Mouse (Mus musculus): ENCODE measurements around the gene Aqp2.

Gene Aqp2

DNA sequence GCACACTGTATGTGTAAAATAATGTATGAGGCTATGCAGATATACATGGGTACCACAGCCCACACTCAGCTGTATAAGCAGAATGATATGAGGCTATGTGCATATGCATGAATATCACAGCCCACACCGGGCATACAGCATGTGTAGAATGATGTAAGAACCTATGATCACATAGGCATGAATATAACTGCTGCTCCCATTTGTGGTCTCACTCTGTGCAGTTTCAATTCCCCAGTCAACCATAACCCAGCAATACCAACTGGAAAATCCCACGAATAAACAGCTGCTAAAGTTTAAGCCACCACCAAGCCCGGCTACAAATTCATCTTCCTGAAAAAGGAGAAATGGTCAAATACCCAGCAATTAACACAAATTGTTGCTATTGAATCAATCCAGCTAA, 39.7 kb downstream of the Aqp2 start:
- no peak for DNase-seq (ENCODE audit: low read depth, low spot score)

DNA sequence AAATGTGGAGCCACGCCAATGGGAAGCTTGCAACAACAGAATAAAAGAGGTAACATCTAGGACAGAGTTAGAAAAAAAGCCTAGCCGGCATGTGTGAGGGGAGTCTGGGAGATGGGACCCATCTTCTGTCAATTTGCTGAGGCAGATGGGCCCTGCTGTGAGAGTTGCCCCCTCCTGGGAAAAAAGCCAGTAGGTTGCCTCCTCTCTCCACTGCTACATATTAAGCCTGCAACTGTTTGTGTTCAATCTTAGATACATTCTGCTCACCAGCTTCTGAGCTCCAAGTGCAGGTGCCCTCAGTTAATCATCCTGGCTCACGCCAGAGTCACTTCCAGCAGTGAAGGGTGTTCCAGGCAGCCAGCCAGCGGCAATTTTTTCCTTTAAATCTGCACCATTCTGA, 41.0 kb downstream of the Aqp2 start:
- DNase-seq (ENCODE audit: low read depth, low spot score): no peak

DNA sequence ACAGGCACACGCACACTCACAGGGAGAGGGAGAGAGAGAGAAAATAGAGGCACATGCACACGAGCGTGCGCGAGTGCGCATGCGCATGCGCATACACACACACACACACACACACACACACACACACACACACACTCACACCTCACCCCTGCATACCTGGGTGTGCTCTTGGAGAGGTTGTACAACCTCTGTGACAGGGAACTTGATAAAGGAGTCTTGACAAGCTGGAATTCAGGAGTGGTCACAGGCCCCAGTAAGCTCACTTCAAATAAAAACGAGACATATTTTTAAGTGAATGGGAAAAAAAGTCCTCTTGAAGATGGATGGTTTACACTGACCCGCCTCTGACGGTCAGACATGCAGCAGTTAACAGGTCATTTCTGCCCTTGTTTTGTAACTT, 43.2 kb downstream of the Aqp2 start:
- DNase-seq (ENCODE audit: low read depth, low spot score): no peak

- no peak for DNase-seq (ENCODE audit: low read depth, low spot score)
Measured at GRCm38 (mm10) chr15:99631618-99632017, 52.8 kb downstream of the Aqp2 start.
